Mouse (Mus musculus): ENCODE data around the gene Agr2. TPM values are rescaled to one million over a fixed set of nuclear protein-coding genes. Genes with fewer than 3 reads are reported as not detected.

Agr2 gene
- polyA plus RNA-seq, 1 experiment from 2014 or later, result not detected

GRCm38 (mm10) chr12:35995799-35996198 is 3.1 kb downstream of the Agr2 start:
- no peaks in the 10 kb centered on the region for H3K9me3 ChIP-seq (replicated peaks)
- no peak for DNase-seq (ENCODE audit: low spot score)
- H3K36me3 ChIP-seq, result no peaks in the 10 kb centered on the region
- H3K27ac ChIP-seq, result no peak overlapping the region
- H3K4me3 ChIP-seq, result no peak overlapping the region
- no peaks in the 10 kb centered on the region for H3K27me3 ChIP-seq (ENCODE audit: low read depth, poor library complexity, severe bottlenecking)
- WGBS, result 37% methylated on average over 5 of the region's 5 CpGs
- 0 out of 2 replicates have a peak, but pooled peaks cover 3% of the 10 kb centered on the region for H3K4me1 ChIP-seq

GRCm38 (mm10) chr12:36004714-36005113 is 12.0 kb downstream of the Agr2 start:
- no peak overlapping the region for H3K27ac ChIP-seq
- H3K9me3 ChIP-seq (replicated peaks), result no peaks in the 10 kb centered on the region
- peaks cover 2% of the 10 kb centered on the region; the same call in 1 of the 2 replicates for H3K4me1 ChIP-seq
- no peaks in the 10 kb centered on the region for H3K27me3 ChIP-seq (ENCODE audit: low read depth, poor library complexity, severe bottlenecking)
- no peak for DNase-seq (ENCODE audit: low spot score)
- H3K4me3 ChIP-seq, result no peak overlapping the region
- no peaks in the 10 kb centered on the region for H3K36me3 ChIP-seq
- WGBS, result 54% methylated on average over 4 of the region's 4 CpGs

- no peaks in the 10 kb centered on the region for H3K36me3 ChIP-seq
- peaks cover 2% of the 10 kb centered on the region; the same call in 1 of the 2 replicates for H3K4me1 ChIP-seq
- no peak overlapping the region for H3K27ac ChIP-seq
- DNase-seq (ENCODE audit: low spot score), result no peak
- H3K4me3 ChIP-seq, result no peak overlapping the region
- H3K27me3 ChIP-seq (ENCODE audit: low read depth, poor library complexity, severe bottlenecking), result no peaks in the 10 kb centered on the region
- H3K9me3 ChIP-seq (replicated peaks), result no peaks in the 10 kb centered on the region
- WGBS, result 88% methylated on average over 2 of the region's 2 CpGs
These were observed 14.9 kb downstream of the Agr2 start for GRCm38 (mm10) chr12:36007581-36007980.

GRCm38 (mm10) chr12:36008364-36009047 is 15.8 kb downstream of the Agr2 start:
- DNase-seq (ENCODE audit: low spot score), result no peak
- no peaks in the 10 kb centered on the region for H3K27me3 ChIP-seq (ENCODE audit: low read depth, poor library complexity, severe bottlenecking)
- no peak overlapping the region for H3K27ac ChIP-seq
- H3K4me1 ChIP-seq, result peaks cover 2% of the 10 kb centered on the region; the same call in 1 of the 2 replicates
- H3K4me3 ChIP-seq, result no peak overlapping the region
- H3K9me3 ChIP-seq (replicated peaks), result no peaks in the 10 kb centered on the region
- 79% methylated on average over 6 of the region's 6 CpGs for WGBS
- no peaks in the 10 kb centered on the region for H3K36me3 ChIP-seq

- no peak for DNase-seq (ENCODE audit: low spot score)
- H3K9me3 ChIP-seq (replicated peaks), result no peaks in the 10 kb centered on the region
- 79% methylated on average over 7 of the region's 7 CpGs for WGBS
- no peaks in the 10 kb centered on the region for H3K4me1 ChIP-seq
- H3K36me3 ChIP-seq, result 0 out of 2 replicates have a peak, but pooled peaks cover 3% of the 10 kb centered on the region
- H3K4me3 ChIP-seq, result no peak overlapping the region
- H3K27me3 ChIP-seq (ENCODE audit: low read depth, poor library complexity, severe bottlenecking), result no peaks in the 10 kb centered on the region
- no peak overlapping the region for H3K27ac ChIP-seq
These were observed 20.7 kb downstream of the Agr2 start for GRCm38 (mm10) chr12:36013216-36013910.

- no peak overlapping the region for H3K4me3 ChIP-seq
- H3K27me3 ChIP-seq (ENCODE audit: low read depth, poor library complexity, severe bottlenecking), result no peaks in the 10 kb centered on the region
- no peaks in the 10 kb centered on the region for H3K9me3 ChIP-seq (replicated peaks)
- H3K27ac ChIP-seq, result no peak overlapping the region
- 82% methylated on average over 2 of the region's 2 CpGs for WGBS
- H3K4me1 ChIP-seq, result no peaks in the 10 kb centered on the region
- peaks cover 11% of the 10 kb centered on the region for H3K36me3 ChIP-seq
- no peak for DNase-seq (ENCODE audit: low spot score)
These were observed 25.1 kb downstream of the Agr2 start for GRCm38 (mm10) chr12:36017791-36018190.

- Histone ChIP-seq H3K4me1 (no peaks in the 10 kb centered on the region), H3K36me3 (peaks cover 11% of the 10 kb centered on the region), H3K27ac (no peak overlapping the region), H3K4me3 (no peak overlapping the region), H3K9me3 (replicated peaks) (no peaks in the 10 kb centered on the region), H3K27me3 (ENCODE audit: low read depth, poor library complexity, severe bottlenecking) (no peaks in the 10 kb centered on the region)
- DNase-seq (ENCODE audit: low spot score), result no peak
- 91% methylated on average over 4 of the region's 4 CpGs for WGBS
These were observed 26.9 kb downstream of the Agr2 start for GRCm38 (mm10) chr12:36019572-36019971.

- no peak overlapping the region for H3K4me3 ChIP-seq
- H3K27me3 ChIP-seq (ENCODE audit: low read depth, poor library complexity, severe bottlenecking), result no peaks in the 10 kb centered on the region
- DNase-seq (ENCODE audit: low spot score), result no peak
- H3K27ac ChIP-seq, result no peak overlapping the region
- H3K4me1 ChIP-seq, result no peaks in the 10 kb centered on the region
- 90% methylated on average over 3 of the region's 3 CpGs for WGBS
- peaks cover 11% of the 10 kb centered on the region for H3K36me3 ChIP-seq
- H3K9me3 ChIP-seq (replicated peaks), result no peaks in the 10 kb centered on the region
These were observed 27.4 kb downstream of the Agr2 start for GRCm38 (mm10) chr12:36020081-36020480.

- Histone ChIP-seq H3K4me3 (no peak overlapping the region), H3K4me1 (no peaks in the 10 kb centered on the region), H3K27ac (no peak overlapping the region), H3K36me3 (peaks cover 11% of the 10 kb centered on the region), H3K9me3 (replicated peaks) (no peaks in the 10 kb centered on the region), H3K27me3 (ENCODE audit: low read depth, poor library complexity, severe bottlenecking) (no peaks in the 10 kb centered on the region)
- no peak for DNase-seq (ENCODE audit: low spot score)
- 98% methylated on average over 2 of the region's 2 CpGs for WGBS
These were observed 28.0 kb downstream of the Agr2 start for GRCm38 (mm10) chr12:36020710-36021109.

GRCm38 (mm10) chr12:36026126-36026525 is 33.4 kb downstream of the Agr2 start:
- Histone ChIP-seq H3K9me3 (replicated peaks) (no peaks in the 10 kb centered on the region), H3K36me3 (no peaks in the 10 kb centered on the region), H3K27me3 (ENCODE audit: low read depth, poor library complexity, severe bottlenecking) (no peaks in the 10 kb centered on the region), H3K4me1 (peaks cover 6% of the 10 kb centered on the region; the same call in 1 of the 2 replicates), H3K4me3 (no peak overlapping the region), H3K27ac (no peak overlapping the region)
- 94% methylated on average over 4 of the region's 4 CpGs for WGBS
- no peak for DNase-seq (ENCODE audit: low spot score)

- peaks cover 6% of the 10 kb centered on the region; the same call in 1 of the 2 replicates for H3K4me1 ChIP-seq
- 90% methylated on average over 2 of the region's 2 CpGs for WGBS
- no peaks in the 10 kb centered on the region for H3K36me3 ChIP-seq
- H3K9me3 ChIP-seq (replicated peaks), result no peaks in the 10 kb centered on the region
- no peak overlapping the region for H3K27ac ChIP-seq
- H3K4me3 ChIP-seq, result no peak overlapping the region
- H3K27me3 ChIP-seq (ENCODE audit: low read depth, poor library complexity, severe bottlenecking), result no peaks in the 10 kb centered on the region
- DNase-seq (ENCODE audit: low spot score), result no peak
These were observed 34.5 kb downstream of the Agr2 start for GRCm38 (mm10) chr12:36027171-36027570.

- Histone ChIP-seq H3K27ac (no peak overlapping the region), H3K36me3 (no peaks in the 10 kb centered on the region), H3K27me3 (ENCODE audit: low read depth, poor library complexity, severe bottlenecking) (no peaks in the 10 kb centered on the region), H3K9me3 (replicated peaks) (no peaks in the 10 kb centered on the region), H3K4me3 (no peak overlapping the region), H3K4me1 (peaks cover 6% of the 10 kb centered on the region; the same call in 1 of the 2 replicates)
- no peak for DNase-seq (ENCODE audit: low spot score)
- 79% methylated on average over 5 of the region's 5 CpGs for WGBS
These were observed 36.4 kb downstream of the Agr2 start for GRCm38 (mm10) chr12:36028968-36029645.

GRCm38 (mm10) chr12:36029687-36030086 is 37.0 kb downstream of the Agr2 start:
- H3K27me3 ChIP-seq (ENCODE audit: low read depth, poor library complexity, severe bottlenecking), result no peaks in the 10 kb centered on the region
- H3K9me3 ChIP-seq (replicated peaks), result no peaks in the 10 kb centered on the region
- H3K27ac ChIP-seq, result no peak overlapping the region
- H3K4me3 ChIP-seq, result no peak overlapping the region
- H3K4me1 ChIP-seq, result peaks cover 6% of the 10 kb centered on the region; the same call in 1 of the 2 replicates
- no peaks in the 10 kb centered on the region for H3K36me3 ChIP-seq
- DNase-seq (ENCODE audit: low spot score), result no peak
- 80% methylated on average over 4 of the region's 6 CpGs for WGBS

All from limb, embryonic 10.5 days (tissue).